Mouse (Mus musculus): Measurements from ENCODE around the gene Wwp2. TPM values are rescaled to one million over a fixed set of nuclear protein-coding genes. Genes with fewer than 3 reads are reported as not detected.

The Wwp2 gene
- polyA plus RNA-seq (2017; shearing (Covaris generic)) = 82.2 TPM

DNA sequence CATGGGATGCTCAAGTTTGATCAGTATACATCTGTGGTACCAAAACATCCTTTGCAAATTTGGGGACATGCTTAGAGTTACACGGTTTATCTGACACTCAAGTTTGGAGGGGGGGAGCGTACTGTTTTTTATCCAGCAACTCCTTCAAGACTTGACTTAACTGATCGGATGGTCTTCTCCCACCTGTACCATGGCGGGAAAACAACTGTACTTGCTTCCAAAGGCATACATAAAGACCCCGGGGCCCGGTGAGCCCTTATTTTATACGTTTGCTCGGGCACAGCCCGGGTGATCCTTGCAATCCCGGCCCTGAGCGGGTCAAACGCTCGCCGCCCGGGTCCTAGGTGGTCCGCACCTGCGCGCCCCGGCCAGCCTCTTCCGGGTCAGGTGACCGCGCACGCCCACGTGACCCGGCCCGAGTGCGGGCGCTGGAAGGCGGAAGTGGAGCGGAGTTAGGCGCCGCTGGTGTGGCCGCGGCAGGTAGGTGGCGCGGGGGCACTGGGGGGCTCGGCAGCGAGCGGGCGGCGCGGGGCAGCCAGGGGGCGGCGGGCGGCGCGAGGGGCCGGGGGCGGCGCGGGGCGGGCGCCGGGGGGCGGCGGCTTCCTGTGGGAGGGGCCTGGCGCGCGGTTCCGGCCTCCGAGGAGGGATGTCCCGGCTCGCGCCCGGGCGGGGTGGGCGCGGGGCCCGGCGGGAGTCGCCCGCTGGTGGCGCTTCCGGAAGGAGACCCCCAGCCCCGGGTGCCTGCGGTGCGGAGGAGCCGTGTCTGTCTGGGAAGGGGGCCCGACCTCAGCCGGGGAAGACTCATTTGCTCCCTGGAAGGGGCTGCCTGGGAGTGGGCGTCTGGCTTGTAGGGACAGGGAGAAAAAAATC lies at the start of gene Wwp2:
Wwp2 (plus strand) TSS at position 404 of the 870 bp plus-strand sequence.

DNA sequence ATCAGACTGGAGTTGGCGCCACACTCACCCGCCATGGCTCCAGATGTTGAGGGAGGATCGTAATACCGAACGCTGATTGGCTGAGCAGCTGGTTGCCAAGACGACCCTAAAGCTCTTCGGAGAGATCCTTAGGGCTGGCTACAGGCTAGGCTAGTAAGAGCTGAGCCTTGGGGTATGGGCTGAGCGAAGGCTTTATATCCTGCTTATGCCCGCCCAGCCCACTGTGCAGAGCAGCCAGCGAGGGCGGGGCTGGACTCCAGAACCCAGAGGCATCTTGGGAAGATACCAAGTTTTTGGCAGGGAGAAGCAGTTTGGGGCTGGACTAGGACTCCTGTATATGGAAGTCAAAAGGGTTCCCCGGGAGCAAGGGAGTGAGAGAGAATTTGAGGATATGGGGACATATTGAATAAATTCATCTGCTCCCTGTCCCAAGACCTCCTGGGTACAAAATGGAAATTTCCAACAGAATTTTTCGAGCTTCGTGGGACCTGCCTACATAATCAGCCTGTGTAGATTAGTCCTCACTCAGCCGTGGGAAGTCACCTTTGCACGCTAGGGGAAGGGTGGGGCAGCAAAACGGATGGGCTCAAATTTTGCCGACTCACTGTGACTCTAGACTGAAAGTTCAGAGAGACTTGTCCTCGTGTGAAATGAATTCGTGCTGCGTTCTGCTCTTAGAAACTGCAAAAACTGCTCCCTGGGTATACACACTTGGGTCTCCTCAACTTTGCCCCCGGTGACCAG lies 33.0 kb upstream of the Wwp2 start, which contains the start of gene Nqo1:
Nqo1 (minus strand) TSS at position 169 of the 744 bp plus-strand sequence.

DNA sequence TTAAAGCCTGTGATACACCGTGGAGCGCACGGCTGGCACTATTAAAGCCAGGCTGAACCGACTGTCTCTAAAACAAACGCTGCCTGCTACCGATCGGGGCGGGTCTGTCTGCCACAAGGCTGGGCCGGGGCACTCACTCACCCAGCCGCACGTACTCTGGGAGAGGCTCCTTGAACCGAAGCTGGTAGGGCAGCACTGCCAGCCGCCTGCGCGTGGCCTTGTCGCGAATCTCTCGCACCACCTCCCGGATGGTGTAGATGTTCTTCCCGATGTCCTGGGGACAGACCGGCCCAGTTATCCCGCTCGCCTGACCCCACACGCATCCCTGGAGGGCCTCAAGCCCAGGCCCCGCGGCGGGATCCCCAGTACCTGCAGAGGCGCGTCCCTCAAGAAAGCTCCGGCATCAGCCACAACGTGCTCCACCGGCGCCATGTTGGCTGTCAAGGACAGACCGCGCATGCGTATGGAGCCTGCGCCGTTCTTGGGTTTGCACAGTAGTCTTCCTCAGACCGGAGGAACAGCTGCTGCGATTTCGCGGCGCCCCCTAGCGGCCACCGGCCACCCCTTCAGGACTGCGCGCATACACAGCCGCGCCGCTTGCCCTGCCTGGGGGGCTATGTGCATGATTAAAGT lies 11.5 kb upstream of the Wwp2 start, which contains the start of gene Nob1:
Nob1 (minus strand) TSS at position 455 of the 633 bp plus-strand sequence.

DNA sequence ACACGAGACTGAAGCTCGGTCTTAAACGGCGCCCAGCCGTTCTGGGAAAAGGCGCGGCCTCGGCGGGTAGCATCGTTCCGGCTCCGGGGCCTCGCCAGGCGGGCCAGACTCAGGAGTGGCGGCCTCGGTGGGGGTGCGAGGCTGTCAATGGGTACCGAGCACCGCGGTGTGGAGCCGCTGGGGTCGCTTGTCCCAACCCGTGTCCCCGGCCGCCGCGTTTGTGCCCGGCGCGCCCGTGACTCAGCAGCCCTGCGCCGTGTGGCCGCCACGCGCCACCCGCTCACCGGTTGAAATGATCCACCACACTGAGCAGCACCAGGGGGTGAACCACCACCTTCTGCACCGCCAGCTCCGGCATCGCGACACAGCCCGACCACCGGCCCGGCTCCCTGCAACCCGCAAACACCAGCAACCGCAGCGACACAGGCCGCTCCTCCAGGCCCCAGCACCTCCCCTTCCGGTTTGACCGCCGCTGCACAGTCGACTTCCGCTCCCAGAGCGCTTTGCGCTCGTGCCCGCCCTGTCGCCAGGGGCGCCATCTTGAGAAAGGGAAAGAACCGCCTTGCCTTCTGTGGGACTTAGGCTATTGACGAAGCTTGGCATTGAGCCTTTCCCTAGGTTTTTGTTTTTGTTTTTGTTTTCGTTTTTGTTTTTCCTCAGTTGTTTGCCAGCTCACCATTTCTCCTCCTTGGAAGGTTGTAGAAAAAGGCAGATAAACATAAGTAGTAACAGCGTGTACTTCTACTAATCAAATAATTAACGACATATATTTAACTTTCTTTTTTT lies 152.0 kb downstream of the Wwp2 start, which contains the start of gene Psmd7:
Psmd7 (minus strand) TSS at position 470 of the 786 bp plus-strand sequence.

Other genes starting within 250 kb of the Wwp2 start
- gene Nfat5, start 142.9 kb upstream of the Wwp2 start, polyA plus RNA-seq (2017; shearing (Covaris generic)) = 18.6 TPM
- gene Nqo1, start 33.2 kb upstream of the Wwp2 start, polyA plus RNA-seq (2017; shearing (Covaris generic)) = 0.24 TPM
- 60.5 TPM for gene Nob1, start 11.3 kb upstream of the Wwp2 start, polyA plus RNA-seq (2017; shearing (Covaris generic))
- gene Psmd7, start 152.1 kb downstream of the Wwp2 start, polyA plus RNA-seq (2017; shearing (Covaris generic)) = 83.4 TPM